Mouse (Mus musculus) induced T-regulatory cell, adult 2 months (primary cell): ENCODE data around the gene Shcbp1l.

Experiments
- DNase-seq: peaks from one replicate; pipeline ENCODE4 v3.0.0-alpha.2; 2012; ENCODE audit warnings: low read depth

Gene Shcbp1l

GRCm38 (mm10) chr1:153487500-153487879, 62.5 kb downstream of the Shcbp1l start, which contains the start of gene Dhx9:
Gene Dhx9, minus strand, starts transcription at chr1:153487660.
- peak; percentile 98 for DNase-seq

GRCm38 (mm10) chr1:153489132-153489531, 64.2 kb downstream of the Shcbp1l start:
- DNase-seq, result peak; percentile 49

GRCm38 (mm10) chr1:153489540-153489939, 64.6 kb downstream of the Shcbp1l start:
- DNase-seq, result peak; percentile 9

GRCm38 (mm10) chr1:153489963-153490362, 65.0 kb downstream of the Shcbp1l start:
- no peak for DNase-seq

GRCm38 (mm10) chr1:153491345-153491744, 66.4 kb downstream of the Shcbp1l start:
- DNase-seq, result no peak

GRCm38 (mm10) chr1:153491822-153492221, 66.9 kb downstream of the Shcbp1l start:
- DNase-seq, result no peak

- no peak for DNase-seq
These were observed 68.4 kb downstream of the Shcbp1l start for GRCm38 (mm10) chr1:153493338-153493737.

- DNase-seq, result no peak
These were observed 69.0 kb downstream of the Shcbp1l start for GRCm38 (mm10) chr1:153493931-153494330.

- DNase-seq, result no peak
These were observed 71.1 kb downstream of the Shcbp1l start for GRCm38 (mm10) chr1:153496030-153496429.

- DNase-seq, result no peak
These were observed 75.1 kb downstream of the Shcbp1l start for GRCm38 (mm10) chr1:153500030-153500429.

- DNase-seq, result no peak
These were observed 76.8 kb downstream of the Shcbp1l start for GRCm38 (mm10) chr1:153501644-153502321.
